Mouse (Mus musculus) brain, embryonic 14.5 days (tissue): Measurements from ENCODE around the gene 1700028P14Rik.

Experiments used
- CTCF ChIP-seq: fragments of 200-500 bp; IDR thresholded peaks from 2 replicates; pipeline ENCODE4 v1.5.1; 2012; ENCODE audit warnings: inconsistent platforms, mild to moderate bottlenecking, moderate library complexity, borderline replicate concordance; ENCODE audit not compliant: insufficient read depth, insufficient read length; ENCODE audit errors: extremely low read depth
- POLR2A ChIP-seq: fragments of 200-500 bp; IDR thresholded peaks from 2 replicates; pipeline ENCODE4 v1.6.1; 2012; ENCODE audit warnings: mild to moderate bottlenecking, inconsistent platforms, borderline replicate concordance; ENCODE audit not compliant: poor library complexity, insufficient read depth, insufficient read length, severe bottlenecking; ENCODE audit errors: extremely low read depth

DNA sequence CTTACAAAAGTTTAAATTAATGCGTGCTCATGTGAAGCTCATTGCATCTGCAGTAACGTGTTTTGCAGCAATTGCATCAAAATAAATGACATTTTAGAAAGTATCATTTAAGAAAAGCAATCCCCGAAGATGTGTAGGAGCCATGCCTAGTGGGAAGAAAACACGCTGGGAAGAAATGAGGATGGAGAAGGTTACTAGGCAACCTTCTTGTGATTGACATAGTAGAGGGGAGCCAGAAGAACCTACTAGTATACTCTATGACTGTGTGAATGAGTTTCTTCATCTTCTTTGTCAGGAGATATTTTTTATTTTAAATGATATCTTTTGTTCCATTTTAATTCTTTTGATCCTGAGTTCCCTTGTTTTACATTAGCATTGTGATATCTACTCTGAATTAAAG lies 5.7 kb upstream of the 1700028P14Rik start:
- TF ChIP-seq POLR2A: no peak
- TF ChIP-seq CTCF: no peak
